Mouse (Mus musculus): ENCODE data around the gene Aadacl3. TPM values are rescaled to one million over a fixed set of nuclear protein-coding genes. Genes with fewer than 3 reads are reported as not detected.

Gene Aadacl3
- polyA plus RNA-seq, 1 experiment: not detected

DNA sequence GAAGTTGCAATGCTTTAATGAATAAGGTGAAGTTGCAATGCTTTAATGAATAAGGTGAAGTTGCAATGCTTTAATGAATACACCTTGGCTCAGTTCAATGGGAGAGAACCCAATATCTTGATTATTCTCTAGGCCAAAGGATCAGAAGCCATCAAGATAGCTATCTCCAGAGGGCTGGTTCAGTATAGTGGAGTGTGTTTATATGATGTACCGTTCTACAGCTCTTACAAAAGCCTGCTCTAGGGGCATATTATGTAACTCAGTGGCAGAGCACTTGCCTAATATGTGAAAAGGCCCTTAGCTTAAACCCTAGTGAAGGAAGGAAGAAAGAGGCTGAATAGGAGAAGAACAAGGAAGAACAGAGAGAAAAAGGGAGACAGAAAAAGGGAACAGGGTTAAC, 22.0 kb downstream of the Aadacl3 start:
- WGBS: 60% methylated on average over 1 of the region's 1 CpGs
- H3K4me1 ChIP-seq (ENCODE audit: control insufficient read depth, insufficient read depth, insufficient read length, low read length): no peaks in the 10 kb centered on the region

DNA sequence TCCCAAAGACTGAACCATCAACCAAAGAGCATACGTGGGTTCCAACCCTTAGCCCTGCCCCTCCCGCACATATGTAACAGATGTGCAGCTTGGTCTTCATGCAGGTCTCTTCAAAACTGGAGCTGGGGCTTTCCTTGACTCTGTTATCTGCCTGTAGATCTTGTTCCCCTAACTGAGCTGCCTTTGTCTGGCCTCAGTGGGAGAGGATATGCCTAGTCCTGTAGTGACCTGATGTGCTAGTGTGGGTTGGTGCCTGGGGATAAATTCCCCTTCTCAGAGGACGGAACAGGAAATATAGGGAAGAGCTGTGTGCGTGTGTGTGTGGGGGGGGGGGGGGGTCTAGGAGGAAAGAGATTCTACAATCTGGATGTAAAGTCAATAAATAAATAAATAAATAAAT, 22.5 kb downstream of the Aadacl3 start:
- TF ChIP-seq CTCF (IDR thresholded peaks at IDR 0.05; ENCODE audit: extremely low read depth, insufficient read length, insufficient replicate concordance, low read depth, low read length) (no peak), POLR2A (IDR thresholded peaks at IDR 0.05; ENCODE audit: low read depth, low read length) (no peak)
- no peaks in the 10 kb centered on the region for H3K4me1 ChIP-seq (ENCODE audit: control insufficient read depth, insufficient read depth, insufficient read length, low read length)
- no peaks in the 10 kb centered on the region for H3K36me3 ChIP-seq (ENCODE audit: control insufficient read depth, insufficient read depth, low read length)
- no peak overlapping the region for H3K4me3 ChIP-seq (ENCODE audit: low read depth, low read length)
- no peaks in the 10 kb centered on the region for H3K27me3 ChIP-seq (ENCODE audit: control insufficient read depth, insufficient read depth, low read length)
- 90% methylated on average over 4 of the region's 4 CpGs for WGBS
- H3K27ac ChIP-seq (ENCODE audit: insufficient read depth, low read depth, low read length): no peak overlapping the region

More for the DNA sequence above, 22.0 kb downstream of the Aadacl3 start:
- Histone ChIP-seq H3K36me3 (ENCODE audit: control insufficient read depth, insufficient read depth, low read length) (no peaks in the 10 kb centered on the region), H3K27me3 (ENCODE audit: control insufficient read depth, insufficient read depth, low read length) (no peaks in the 10 kb centered on the region), H3K4me3 (ENCODE audit: low read depth, low read length) (no peak overlapping the region), H3K27ac (ENCODE audit: insufficient read depth, low read depth, low read length) (no peak overlapping the region)
- TF ChIP-seq CTCF (IDR thresholded peaks at IDR 0.05; ENCODE audit: extremely low read depth, insufficient read length, insufficient replicate concordance, low read depth, low read length) (no peak), POLR2A (IDR thresholded peaks at IDR 0.05; ENCODE audit: low read depth, low read length) (no peak)

DNA sequence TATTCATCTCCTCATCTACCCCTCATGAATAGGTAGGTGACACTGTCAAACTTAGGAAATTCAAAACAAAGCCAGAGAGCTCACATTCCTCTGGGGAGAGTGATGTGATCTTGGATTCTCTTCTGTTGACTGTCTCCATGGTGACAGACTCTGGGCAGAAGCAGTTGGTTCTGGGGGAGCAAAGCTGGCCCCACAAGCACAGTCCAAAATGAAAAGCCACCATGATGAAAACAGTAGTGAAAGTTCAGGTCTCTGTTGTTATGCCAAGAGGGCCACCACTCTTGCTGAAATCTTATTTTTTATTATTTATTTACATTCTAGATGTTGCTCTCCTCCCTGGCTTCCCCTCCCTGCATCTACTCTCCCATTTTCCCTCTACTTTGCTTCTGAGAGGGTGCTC, 24.9 kb downstream of the Aadacl3 start, which contains the start of gene 1700012P22Rik:
Gene 1700012P22Rik (minus strand): TSS at position 101 of the 400 bp plus-strand sequence.
- H3K27me3 ChIP-seq (ENCODE audit: control insufficient read depth, insufficient read depth, low read length): no peaks in the 10 kb centered on the region
- TF ChIP-seq CTCF (IDR thresholded peaks at IDR 0.05; ENCODE audit: extremely low read depth, insufficient read length, insufficient replicate concordance, low read depth, low read length) (no peak), POLR2A (IDR thresholded peaks at IDR 0.05; ENCODE audit: low read depth, low read length) (no peak)
- no peak within 1 kb of the TSS for H3K4me3 ChIP-seq (ENCODE audit: low read depth, low read length)
- no peaks in the 10 kb centered on the region for H3K4me1 ChIP-seq (ENCODE audit: control insufficient read depth, insufficient read depth, insufficient read length, low read length)
- no peaks in the 10 kb centered on the region for H3K36me3 ChIP-seq (ENCODE audit: control insufficient read depth, insufficient read depth, low read length)
- H3K27ac ChIP-seq (ENCODE audit: insufficient read depth, low read depth, low read length): no peak within 1 kb of the TSS

DNA sequence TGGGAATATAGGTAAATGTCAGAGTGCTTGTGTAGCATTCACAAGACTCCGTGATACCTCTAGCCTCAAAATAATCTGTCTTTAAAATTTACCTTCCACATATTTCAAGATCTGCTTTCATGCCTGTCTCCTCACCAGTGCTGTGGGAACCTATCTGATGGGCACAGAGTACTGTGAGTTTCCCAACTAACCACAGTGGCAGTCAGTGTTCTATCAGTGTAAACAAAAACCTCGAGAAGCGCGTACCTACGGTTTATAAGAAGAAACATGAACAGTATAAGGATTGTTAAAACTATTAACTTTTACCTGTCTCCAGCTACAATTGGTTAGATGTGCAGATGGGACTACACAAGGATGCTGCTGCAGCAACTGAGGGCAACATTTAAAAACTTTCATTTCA, 30.3 kb downstream of the Aadacl3 start:
- H3K27ac ChIP-seq (ENCODE audit: insufficient read depth, low read depth, low read length): no peak overlapping the region
- WGBS: 78% methylated on average over 5 of the region's 5 CpGs
- H3K4me3 ChIP-seq (ENCODE audit: low read depth, low read length): no peak overlapping the region
- TF ChIP-seq CTCF (IDR thresholded peaks at IDR 0.05; ENCODE audit: extremely low read depth, insufficient read length, insufficient replicate concordance, low read depth, low read length): no peak
- TF ChIP-seq POLR2A (IDR thresholded peaks at IDR 0.05; ENCODE audit: low read depth, low read length): no peak
- no peaks in the 10 kb centered on the region for H3K4me1 ChIP-seq (ENCODE audit: control insufficient read depth, insufficient read depth, insufficient read length, low read length)
- no peaks in the 10 kb centered on the region for H3K27me3 ChIP-seq (ENCODE audit: control insufficient read depth, insufficient read depth, low read length)
- H3K36me3 ChIP-seq (ENCODE audit: control insufficient read depth, insufficient read depth, low read length): no peaks in the 10 kb centered on the region

DNA sequence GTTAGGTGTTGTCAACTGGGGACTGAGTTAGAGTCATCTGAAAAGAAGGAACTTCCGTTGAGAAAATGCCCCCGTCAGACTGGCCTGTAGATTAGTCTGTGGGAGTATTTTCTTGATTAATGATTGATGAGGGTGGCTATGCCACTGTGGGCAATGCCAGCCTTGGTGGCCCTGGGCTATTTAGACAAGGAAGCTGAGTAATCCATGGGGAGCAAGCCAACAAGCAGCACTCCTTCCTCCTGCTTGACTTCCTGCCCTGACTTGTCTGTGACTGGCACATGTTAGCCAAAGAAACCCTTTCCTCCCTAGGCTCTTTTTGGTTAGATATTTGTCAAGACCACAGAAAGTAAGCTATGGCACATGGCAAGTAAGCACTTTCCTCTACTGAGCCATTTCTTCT, 32.8 kb downstream of the Aadacl3 start:
- H3K36me3 ChIP-seq (ENCODE audit: control insufficient read depth, insufficient read depth, low read length): no peaks in the 10 kb centered on the region
- WGBS: 34% methylated on average over 2 of the region's 2 CpGs
- H3K4me3 ChIP-seq (ENCODE audit: low read depth, low read length): no peak overlapping the region

DNA sequence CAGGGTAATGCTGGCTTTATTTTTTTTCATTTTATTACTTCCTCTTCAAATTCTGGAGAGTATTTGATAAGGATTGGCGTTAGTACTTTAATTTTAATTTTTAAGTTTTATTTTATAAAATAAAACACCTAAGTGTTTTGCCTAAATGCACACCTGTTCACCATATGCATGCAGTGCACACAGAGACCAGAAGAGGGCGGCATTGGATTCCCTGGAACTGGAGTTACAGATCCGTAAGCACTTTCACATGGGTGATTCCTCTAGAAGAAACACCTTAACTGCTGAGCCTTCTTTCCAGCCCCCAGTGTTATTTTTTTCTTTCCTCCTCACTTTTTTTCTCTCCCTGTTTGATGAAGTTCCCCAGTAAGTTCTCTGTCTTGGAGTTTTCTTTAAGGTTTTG, 34.7 kb downstream of the Aadacl3 start:
- Histone ChIP-seq H3K4me3 (ENCODE audit: low read depth, low read length) (no peak overlapping the region), H3K36me3 (ENCODE audit: control insufficient read depth, insufficient read depth, low read length) (no peaks in the 10 kb centered on the region), H3K27ac (ENCODE audit: insufficient read depth, low read depth, low read length) (no peak overlapping the region), H3K27me3 (ENCODE audit: control insufficient read depth, insufficient read depth, low read length) (no peaks in the 10 kb centered on the region), H3K4me1 (ENCODE audit: control insufficient read depth, insufficient read depth, insufficient read length, low read length) (no peaks in the 10 kb centered on the region)
- 7% methylated on average over 3 of the region's 3 CpGs for WGBS
- TF ChIP-seq POLR2A (IDR thresholded peaks at IDR 0.05; ENCODE audit: low read depth, low read length) (no peak), CTCF (IDR thresholded peaks at IDR 0.05; ENCODE audit: extremely low read depth, insufficient read length, insufficient replicate concordance, low read depth, low read length) (no peak)

More for the DNA sequence above, 32.8 kb downstream of the Aadacl3 start:
- TF ChIP-seq POLR2A (IDR thresholded peaks at IDR 0.05; ENCODE audit: low read depth, low read length) (no peak), CTCF (IDR thresholded peaks at IDR 0.05; ENCODE audit: extremely low read depth, insufficient read length, insufficient replicate concordance, low read depth, low read length) (no peak)
- H3K27me3 ChIP-seq (ENCODE audit: control insufficient read depth, insufficient read depth, low read length): no peaks in the 10 kb centered on the region
- H3K27ac ChIP-seq (ENCODE audit: insufficient read depth, low read depth, low read length): no peak overlapping the region
- no peaks in the 10 kb centered on the region for H3K4me1 ChIP-seq (ENCODE audit: control insufficient read depth, insufficient read depth, insufficient read length, low read length)

DNA sequence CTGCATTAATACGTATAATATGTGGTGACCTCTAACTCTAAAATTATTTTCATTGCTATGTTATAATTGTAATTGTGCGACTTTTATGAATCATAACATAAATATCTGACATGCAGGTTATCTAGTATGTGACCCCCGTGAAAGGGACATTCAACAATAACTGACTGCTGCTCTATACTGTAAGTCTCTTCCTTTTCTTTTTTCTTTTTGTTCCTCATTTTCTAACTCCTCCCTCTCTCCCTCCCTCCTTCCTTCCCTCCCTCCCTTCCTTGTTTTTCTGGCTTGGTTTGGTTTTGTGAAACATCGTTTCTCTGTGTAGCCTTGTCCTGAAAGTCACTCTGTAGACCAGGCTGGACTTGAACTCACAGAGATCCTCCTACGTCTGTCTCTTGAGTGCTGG, 39.0 kb downstream of the Aadacl3 start:
- no peak overlapping the region for H3K27ac ChIP-seq (ENCODE audit: insufficient read depth, low read depth, low read length)
- H3K27me3 ChIP-seq (ENCODE audit: control insufficient read depth, insufficient read depth, low read length): no peaks in the 10 kb centered on the region
- TF ChIP-seq POLR2A (IDR thresholded peaks at IDR 0.05; ENCODE audit: low read depth, low read length): no peak
- no peak for TF ChIP-seq CTCF (IDR thresholded peaks at IDR 0.05; ENCODE audit: extremely low read depth, insufficient read length, insufficient replicate concordance, low read depth, low read length)
- no peak overlapping the region for H3K4me3 ChIP-seq (ENCODE audit: low read depth, low read length)
- no peaks in the 10 kb centered on the region for H3K36me3 ChIP-seq (ENCODE audit: control insufficient read depth, insufficient read depth, low read length)
- 69% methylated on average over 5 of the region's 5 CpGs for WGBS
- no peaks in the 10 kb centered on the region for H3K4me1 ChIP-seq (ENCODE audit: control insufficient read depth, insufficient read depth, insufficient read length, low read length)

DNA sequence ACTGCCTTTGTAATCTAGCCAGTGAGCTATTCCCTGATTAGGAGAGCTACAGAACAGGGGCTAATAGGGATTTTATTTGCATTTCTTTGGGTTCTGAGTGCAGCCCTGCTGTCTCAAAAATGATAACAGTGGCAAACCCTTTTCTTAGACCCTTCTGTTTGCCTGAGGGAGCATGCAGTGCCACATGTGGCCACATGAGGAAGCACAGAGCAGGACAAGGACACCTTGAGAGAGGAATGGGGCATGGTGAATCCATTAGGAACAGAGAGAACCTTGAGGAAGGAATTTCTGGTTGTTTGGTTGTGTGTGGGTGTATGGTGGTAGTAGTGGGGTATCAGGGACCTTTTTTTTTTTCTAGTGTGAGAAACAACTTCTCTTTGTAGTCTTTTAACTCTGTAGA, 42.9 kb downstream of the Aadacl3 start:
- TF ChIP-seq POLR2A (IDR thresholded peaks at IDR 0.05; ENCODE audit: low read depth, low read length) (no peak), CTCF (IDR thresholded peaks at IDR 0.05; ENCODE audit: extremely low read depth, insufficient read length, insufficient replicate concordance, low read depth, low read length) (no peak; the same call in 1 of the 2 replicates)
- no peak overlapping the region for H3K4me3 ChIP-seq (ENCODE audit: low read depth, low read length)

More for the DNA sequence above, 42.9 kb downstream of the Aadacl3 start:
- Histone ChIP-seq H3K27me3 (ENCODE audit: control insufficient read depth, insufficient read depth, low read length) (no peaks in the 10 kb centered on the region), H3K27ac (ENCODE audit: insufficient read depth, low read depth, low read length) (no peak overlapping the region), H3K36me3 (ENCODE audit: control insufficient read depth, insufficient read depth, low read length) (no peaks in the 10 kb centered on the region), H3K4me1 (ENCODE audit: control insufficient read depth, insufficient read depth, insufficient read length, low read length) (no peaks in the 10 kb centered on the region)
